Mouse (Mus musculus) kidney, postnatal 4 days (tissue): Measurements from ENCODE around the gene Gm17359.

ENCODE experiments used
- DNase-seq, 2 experiments: peaks; one replicate each; pipeline ENCODE4 v3.0.0; 2021; ENCODE audit warnings: mixed read lengths in 2 of 2

Gene Gm17359

DNA sequence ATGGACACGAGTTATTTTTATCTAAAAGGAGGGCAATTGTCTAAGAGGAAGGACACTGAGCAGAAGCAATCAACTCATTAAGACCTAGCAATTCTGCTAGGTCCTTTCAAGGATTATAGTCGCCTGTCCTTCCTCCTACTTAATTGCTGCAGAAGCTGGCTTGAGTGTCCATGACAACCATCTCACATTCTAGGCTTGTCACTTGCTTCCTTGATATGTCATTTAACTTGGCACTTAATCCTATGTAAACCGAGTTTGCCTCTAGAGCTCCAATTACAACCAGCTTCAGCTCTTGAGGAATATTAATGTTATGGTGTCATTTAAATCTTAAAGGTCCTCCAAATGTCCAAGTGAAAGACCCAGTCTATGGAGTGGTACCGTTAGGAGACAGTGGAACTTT, 22.3 kb downstream of the Gm17359 start:
- no peak for DNase-seq

DNA sequence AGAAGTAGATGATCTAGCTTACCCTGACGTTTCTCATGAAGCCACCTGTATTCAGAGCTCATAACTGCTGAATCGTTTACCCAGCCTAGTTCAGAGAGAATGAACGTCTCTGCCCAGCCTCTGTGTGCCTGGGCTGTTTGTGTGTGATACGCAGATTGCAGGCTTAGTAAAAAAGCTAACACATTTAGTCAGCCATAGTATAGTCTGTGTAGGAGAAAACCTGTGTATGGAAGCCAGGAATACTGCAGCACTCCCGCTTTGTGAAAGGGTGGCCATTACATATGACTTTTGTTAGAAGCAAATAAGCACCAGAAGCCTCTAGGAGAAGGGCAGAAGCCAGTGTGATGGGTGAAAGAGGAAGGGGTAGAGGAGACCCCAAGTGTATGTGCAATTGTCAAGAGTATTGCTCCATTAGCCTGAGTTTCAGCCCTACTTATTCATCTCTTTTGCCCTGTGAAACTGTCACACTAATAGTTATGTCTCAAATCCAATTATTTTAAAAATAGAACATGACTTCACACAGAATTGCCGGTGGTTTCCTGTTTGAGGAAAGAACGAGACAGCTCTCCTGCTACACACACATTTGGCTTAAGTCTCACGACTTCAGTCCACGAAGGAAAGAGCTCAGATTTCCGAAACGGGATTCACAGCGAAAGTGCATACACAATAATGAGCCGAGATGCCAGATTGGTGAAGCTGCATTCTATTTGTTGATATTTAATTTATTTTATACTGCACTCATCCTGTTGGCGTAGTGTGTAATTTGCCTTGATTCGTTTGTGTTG, 24.0 kb downstream of the Gm17359 start:
- DNase-seq: no peak

GRCm38 (mm10) chr3:79366098-79366497, 29.6 kb downstream of the Gm17359 start:
- DNase-seq: no peak

GRCm38 (mm10) chr3:79368306-79368705, 31.8 kb downstream of the Gm17359 start:
- no peak for DNase-seq

DNA sequence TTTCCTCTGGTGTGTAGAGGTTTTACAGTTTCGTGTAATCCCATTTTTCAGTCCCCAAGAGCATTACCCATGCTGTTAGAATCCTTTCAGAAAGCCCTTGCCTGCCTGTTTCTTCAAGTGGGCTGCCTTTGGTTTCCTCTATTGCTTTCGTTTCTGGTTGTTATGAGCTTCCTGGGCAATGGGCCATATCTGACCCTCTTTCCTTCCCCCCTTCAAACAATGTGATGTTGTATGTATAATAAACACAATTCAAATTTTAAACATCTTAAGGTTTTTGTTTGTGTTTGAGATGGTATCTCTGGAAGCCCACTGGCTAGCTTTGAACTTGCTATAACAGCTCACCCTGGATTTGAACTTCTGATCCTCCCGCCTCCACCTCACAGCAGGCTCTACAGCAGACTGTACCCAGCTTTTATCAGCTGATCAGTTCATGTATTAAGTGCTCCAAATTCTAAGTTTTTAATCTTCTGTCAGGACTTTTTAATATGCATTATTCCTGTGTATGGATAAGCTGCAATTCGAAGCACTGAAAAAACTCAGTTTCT, 34.0 kb downstream of the Gm17359 start:
- no peak for DNase-seq

DNA sequence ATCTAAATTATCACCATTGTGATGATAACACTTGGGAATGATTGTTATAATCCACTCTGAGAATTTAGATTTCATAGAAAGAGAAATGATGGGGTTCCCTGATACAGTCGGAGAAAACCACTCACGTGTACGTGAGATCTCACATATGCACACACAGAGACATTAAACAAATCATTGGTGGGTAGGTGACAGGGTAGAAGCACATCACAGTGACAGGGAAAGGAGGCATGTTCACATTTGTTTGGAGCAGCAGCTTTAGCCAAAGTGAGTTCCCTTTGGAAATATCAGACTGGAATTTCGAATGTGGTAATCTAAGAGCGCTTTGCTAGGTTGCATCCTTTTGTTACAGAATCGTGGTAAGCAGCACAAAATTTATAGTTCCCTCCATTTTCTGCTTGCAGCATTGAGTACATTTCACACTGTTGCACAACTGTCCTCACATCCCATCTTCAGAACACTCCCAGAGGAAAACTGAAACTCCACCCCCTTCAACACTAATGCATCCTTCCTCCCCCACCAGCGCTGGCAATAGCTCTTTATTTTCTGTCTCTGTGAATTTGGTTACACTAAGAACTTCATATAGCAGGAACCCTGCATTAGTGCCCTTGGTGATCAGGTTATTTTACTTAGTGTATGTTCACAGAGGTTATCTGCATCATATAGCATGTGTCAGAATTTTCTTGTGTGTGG, 35.2 kb downstream of the Gm17359 start:
- no peak for DNase-seq

GRCm38 (mm10) chr3:79373930-79374329, 37.5 kb downstream of the Gm17359 start:
- no peak for DNase-seq

- DNase-seq: no peak
These were observed 41.6 kb downstream of the Gm17359 start for GRCm38 (mm10) chr3:79378086-79378485.

DNA sequence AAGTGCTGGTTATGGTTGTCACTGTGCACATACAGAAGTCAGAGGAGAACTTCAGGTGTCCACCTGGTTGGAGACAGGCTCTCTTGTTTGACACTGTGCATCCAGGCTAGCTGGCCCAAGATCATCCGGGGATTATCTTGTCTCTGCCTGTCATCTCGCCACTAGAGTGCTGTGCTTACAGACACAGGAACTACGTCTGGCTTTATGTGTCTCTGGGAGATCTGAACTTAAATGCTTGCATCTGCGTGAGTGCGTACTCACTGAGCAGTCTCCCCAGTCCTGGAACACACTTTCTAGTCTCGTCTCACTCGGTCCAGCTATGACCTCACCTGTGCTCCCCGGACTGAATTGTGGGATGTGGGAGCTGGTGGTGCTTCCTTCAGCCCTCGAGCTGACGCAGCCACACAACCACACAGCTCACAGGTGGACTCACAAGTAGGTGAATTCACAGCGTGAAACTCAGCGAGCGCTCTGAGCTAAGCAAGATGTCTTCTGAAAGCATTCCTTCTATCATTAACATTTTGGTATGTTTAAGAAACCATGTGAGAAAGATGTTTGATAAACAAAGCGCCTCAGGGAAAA, 42.9 kb downstream of the Gm17359 start:
- no peak for DNase-seq

DNA sequence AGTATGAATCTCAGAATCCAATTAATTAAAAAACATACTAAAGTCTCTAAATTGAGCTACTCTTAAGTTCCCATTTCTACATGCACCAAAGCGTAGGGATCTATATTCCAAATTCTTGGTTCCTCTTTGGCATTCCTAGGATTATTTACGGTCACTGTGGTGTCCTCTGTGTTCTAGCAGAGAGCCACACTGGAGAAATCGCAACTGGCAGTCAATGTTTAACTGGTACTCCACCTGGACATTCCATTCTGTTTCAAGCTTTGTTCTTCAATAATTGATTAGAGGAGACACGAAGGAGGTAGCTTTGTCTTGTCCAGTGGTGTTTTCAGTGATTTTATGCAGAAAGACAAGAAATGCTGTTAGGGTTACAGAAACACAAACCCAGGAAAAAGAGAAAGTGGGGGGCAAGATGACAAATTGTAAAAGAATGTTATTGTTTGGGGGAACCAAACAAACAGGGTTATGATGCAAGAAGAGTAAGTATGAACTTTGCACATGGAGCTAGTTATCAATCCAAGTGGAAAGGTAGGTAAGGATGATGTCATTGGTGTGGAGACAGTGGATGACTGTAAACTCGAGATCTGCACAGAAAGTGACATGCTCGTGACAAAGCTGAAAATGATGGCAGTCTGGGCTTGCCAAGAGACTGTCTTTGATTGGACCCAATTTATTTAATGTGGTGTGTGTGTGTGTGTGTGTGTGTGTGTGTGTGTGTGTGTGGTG, 43.6 kb downstream of the Gm17359 start:
- no peak for DNase-seq

- DNase-seq: peak in 1 of 2 experiments; percentile 16
These were observed 44.9 kb downstream of the Gm17359 start for GRCm38 (mm10) chr3:79381398-79381797.

- no peak for DNase-seq
These were observed 49.1 kb downstream of the Gm17359 start for GRCm38 (mm10) chr3:79385434-79386029.

- DNase-seq: no peak
These were observed 52.6 kb downstream of the Gm17359 start for GRCm38 (mm10) chr3:79389081-79389480.

GRCm38 (mm10) chr3:79400552-79400951, 64.1 kb downstream of the Gm17359 start:
- DNase-seq: no peak

GRCm38 (mm10) chr3:79402056-79402455, 65.6 kb downstream of the Gm17359 start:
- DNase-seq: no peak

DNA sequence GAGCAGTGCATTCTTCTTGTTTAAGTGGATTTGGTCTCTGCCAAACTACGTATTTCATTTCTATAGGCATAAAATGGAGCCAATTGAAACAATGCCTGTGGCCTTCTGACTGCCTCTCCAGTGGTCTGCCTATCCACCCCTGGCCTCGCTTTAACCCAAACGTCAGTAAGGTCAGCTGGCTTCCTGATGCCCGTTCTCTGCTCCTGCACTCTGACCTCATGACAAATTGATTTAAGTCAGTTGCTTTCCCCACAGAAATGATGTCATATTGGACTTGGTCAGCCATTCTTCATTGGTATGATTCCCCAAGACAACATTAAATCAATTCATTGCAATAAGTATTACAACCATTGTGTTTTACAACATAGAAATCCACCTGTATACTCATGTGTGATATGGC, 72.1 kb downstream of the Gm17359 start:
- peak; percentile 25 to 50 for DNase-seq

DNA sequence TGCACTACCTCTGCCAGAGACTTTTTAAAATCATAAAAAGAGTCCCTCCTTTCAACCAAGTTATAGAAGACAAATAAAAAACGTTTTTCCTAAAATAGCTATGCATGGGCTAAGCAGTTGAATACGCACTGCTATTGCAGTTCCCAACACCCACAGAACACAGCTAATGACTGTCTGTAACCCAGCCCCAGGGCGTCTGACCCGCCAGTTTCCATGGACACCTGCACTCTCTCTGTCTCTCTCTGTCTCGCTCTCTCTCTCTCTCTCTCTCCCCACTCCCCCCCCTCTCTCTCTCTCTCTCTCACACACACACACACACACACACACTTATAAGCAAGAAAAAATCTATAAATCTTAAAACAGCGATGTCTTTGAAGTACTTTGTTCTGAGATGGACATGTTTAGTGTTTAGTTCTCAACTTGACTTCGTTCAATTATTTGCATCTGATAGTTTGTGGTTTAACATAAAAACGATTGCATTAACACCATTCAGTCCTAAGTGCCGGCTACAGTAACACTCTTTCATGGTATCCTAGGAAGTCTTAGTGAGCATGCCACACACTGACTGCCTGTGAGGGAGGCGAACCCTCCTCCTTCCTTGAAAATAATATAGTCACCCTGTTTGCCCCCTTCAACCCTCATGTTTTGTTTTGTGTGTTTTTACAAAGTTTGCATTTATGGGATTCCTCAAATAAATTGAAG, 73.6 kb downstream of the Gm17359 start:
- peak in 1 of 2 experiments; percentile 12 for DNase-seq

DNA sequence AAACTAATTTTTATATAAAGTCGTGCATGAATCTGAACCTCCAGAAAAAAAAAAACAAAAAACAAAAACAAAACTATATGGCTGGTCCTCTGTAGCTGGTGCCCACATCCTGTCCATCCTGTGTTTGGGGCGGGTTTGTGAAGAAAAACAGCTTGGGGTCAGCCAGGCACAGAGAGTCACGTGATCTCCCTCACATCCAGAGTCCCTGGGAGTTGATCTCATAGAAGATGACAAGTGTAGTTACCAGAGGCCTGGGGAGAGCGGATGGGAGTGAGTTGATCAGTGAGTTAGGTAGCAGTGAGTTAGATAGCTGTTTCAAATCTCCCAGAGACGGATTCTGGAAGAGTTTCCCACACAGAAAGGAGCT, 74.2 kb downstream of the Gm17359 start:
- DNase-seq: peak in 1 of 2 experiments; percentile 15

DNA sequence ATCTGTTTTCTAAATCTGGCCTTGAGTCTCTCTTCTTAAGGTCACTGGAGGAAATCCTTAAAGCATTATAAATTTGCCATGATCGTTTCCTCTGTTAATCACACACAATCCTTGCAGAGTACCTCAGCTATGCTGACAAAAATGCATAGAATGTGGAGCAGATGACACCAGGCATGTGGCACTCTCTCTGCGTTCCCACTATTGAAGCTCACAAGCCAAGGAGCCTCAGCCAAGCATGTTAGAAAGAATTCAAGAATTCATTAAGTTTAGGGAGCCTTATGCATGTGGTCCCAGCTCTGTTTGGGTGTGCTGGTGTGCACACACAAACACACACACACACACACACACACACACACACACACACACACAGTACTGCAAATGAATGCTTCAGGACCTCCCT, 75.2 kb downstream of the Gm17359 start:
- no peak for DNase-seq

DNA sequence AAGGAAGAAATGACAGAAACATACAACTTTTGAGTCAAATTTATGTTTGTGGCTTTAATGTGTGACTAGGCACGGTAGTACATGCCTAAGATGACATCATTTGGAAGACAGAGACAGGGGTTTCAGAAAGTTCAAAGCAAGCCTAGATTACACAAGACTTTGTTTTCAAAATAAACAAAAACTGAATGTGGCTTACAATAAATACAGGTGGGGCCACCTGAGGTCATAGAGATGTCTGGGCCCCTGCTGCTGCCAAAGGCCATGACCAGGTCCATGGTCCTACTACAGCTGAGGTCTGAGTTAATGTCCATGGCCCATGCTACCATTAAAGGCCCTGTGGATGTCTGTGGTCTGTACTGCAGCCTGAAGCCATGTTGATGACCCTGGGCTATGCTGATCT, 77.0 kb downstream of the Gm17359 start:
- no peak for DNase-seq

- DNase-seq: no peak
These were observed 78.6 kb downstream of the Gm17359 start for GRCm38 (mm10) chr3:79415081-79415480.

- no peak for DNase-seq
These were observed 79.5 kb downstream of the Gm17359 start for GRCm38 (mm10) chr3:79415929-79416328.
